Mouse (Mus musculus) testis, postnatal 14 days (tissue): Measurements from ENCODE around the gene Itpr2.

Experiments
- DNase-seq: peaks from one replicate; pipeline ENCODE4 v3.0.0; 2021; ENCODE audit warnings: low spot score

Gene Itpr2

GRCm38 (mm10) chr6:146221371-146222336 lies 280.4 kb downstream of the Itpr2 start:
- DNase-seq, result no peak

GRCm38 (mm10) chr6:146220071-146220470 lies 282.0 kb downstream of the Itpr2 start:
- DNase-seq, result no peak

- no peak for DNase-seq
Measured at GRCm38 (mm10) chr6:146219534-146219933, 282.5 kb downstream of the Itpr2 start.

- no peak for DNase-seq
Measured at GRCm38 (mm10) chr6:146215302-146215701, 286.7 kb downstream of the Itpr2 start.

- no peak for DNase-seq
Measured at GRCm38 (mm10) chr6:146212339-146212738, 289.7 kb downstream of the Itpr2 start.

- DNase-seq, result no peak
Measured at GRCm38 (mm10) chr6:146211233-146211632, 290.8 kb downstream of the Itpr2 start.

- DNase-seq, result no peak
Measured at GRCm38 (mm10) chr6:146208983-146209382, 293.0 kb downstream of the Itpr2 start.

GRCm38 (mm10) chr6:146207204-146207959 lies 294.6 kb downstream of the Itpr2 start:
- no peak for DNase-seq

GRCm38 (mm10) chr6:146205136-146205535 lies 296.9 kb downstream of the Itpr2 start:
- DNase-seq, result no peak

- DNase-seq, result no peak
Measured at GRCm38 (mm10) chr6:146204470-146204869, 297.6 kb downstream of the Itpr2 start.

- no peak for DNase-seq
Measured at GRCm38 (mm10) chr6:146197868-146198379, 304.1 kb downstream of the Itpr2 start.

- DNase-seq, result no peak
Measured at GRCm38 (mm10) chr6:146196701-146197100, 305.3 kb downstream of the Itpr2 start.

- DNase-seq, result no peak
Measured at GRCm38 (mm10) chr6:146195854-146196457, 306.1 kb downstream of the Itpr2 start.

GRCm38 (mm10) chr6:146191931-146192330 lies 310.1 kb downstream of the Itpr2 start:
- no peak for DNase-seq

GRCm38 (mm10) chr6:146190006-146190405 lies 312.0 kb downstream of the Itpr2 start:
- no peak for DNase-seq

- no peak for DNase-seq
Measured at GRCm38 (mm10) chr6:146185532-146185931, 316.5 kb downstream of the Itpr2 start.

GRCm38 (mm10) chr6:146184771-146185170 lies 317.3 kb downstream of the Itpr2 start:
- no peak for DNase-seq

- DNase-seq, result no peak
Measured at GRCm38 (mm10) chr6:146174644-146175250, 327.3 kb downstream of the Itpr2 start.

GRCm38 (mm10) chr6:146170603-146171051 lies 331.4 kb downstream of the Itpr2 start:
- peak; percentile 52 for DNase-seq

GRCm38 (mm10) chr6:146167207-146167606 lies 334.8 kb downstream of the Itpr2 start:
- DNase-seq, result no peak

GRCm38 (mm10) chr6:146159641-146160040 lies 342.4 kb downstream of the Itpr2 start:
- peak; percentile 9 for DNase-seq

GRCm38 (mm10) chr6:146158717-146159116 lies 343.3 kb downstream of the Itpr2 start:
- DNase-seq, result no peak
